Mouse (Mus musculus) hindlimb bud, embryonic 11.5 days (tissue): ENCODE results near the gene A430033K04Rik.

Source experiments
- DNase-seq: peaks from one replicate; pipeline ENCODE4 v3.0.0-alpha.2; 2012; ENCODE audit warnings: low read depth, low spot score; ENCODE audit errors: extremely low spot score

Gene A430033K04Rik

DNA sequence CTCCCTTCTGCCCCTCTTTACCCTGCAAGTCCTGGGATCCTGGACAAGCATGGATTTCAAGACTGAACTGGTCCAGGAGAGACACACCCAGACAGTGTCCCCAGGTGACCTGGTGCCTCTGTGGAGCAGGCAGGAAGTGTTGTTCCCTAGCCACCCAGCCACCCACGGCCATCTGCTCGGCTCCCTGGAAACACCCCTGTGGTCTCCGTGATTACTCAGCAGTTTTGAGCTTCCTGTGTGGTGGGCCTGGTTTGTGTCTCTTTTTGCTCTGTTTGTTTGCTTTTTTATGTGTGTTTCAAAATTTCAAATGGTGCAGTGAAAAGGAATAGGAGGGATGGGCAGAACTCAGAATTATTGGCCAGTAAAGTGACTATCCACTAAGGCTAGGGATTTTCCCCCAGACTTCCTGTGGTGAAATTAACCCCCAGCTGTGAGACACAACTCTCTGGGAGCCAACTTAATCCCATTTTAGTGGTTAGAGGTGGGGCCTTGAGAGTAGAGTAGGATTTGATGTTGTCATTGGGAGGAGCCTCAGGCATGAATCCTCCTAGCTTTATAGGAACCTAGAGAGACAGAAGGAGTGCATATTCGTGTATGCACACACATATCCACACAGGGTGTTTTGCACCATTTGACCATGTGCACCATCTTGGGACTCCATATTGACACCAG lies 72.0 kb downstream of the A430033K04Rik start:
- no peak for DNase-seq

DNA sequence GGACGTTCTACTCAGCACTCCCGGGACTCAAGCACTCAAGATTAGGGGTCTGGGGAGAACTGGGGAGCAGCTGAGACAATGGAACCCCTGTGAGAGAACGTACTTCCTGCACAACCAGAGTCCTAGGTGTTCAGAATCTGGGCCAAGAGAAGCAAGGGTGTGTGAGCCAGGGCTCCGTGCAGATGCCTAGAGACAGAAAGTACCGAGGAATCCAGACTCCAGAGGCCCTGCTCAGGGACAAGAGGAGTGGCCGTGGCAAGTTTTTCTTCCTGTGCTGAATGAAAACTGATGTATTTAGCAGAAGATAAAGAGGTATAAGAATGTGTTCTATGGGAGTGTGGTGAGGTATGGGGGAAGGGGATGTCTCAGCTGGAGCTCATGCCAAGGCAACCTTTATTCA lies 74.8 kb downstream of the A430033K04Rik start:
- no peak for DNase-seq
